Comparison of ENCODE assay signal across 10 mouse cellular contexts in genomic region chr10:25427523-25427922, GRCm38 (mm10).
DNase-seq lines count a peak whose midpoint lies in the region; ATAC-seq lines count a peak whose summit lies in the region.
"Had no signal": no experiment of that assay in that cellular context is flagged by ENCODE, and none has a peak within 500 bp of the region (broad histone marks: within the 10 kb centered on the region; RNA-seq: fewer than 3 reads in every experiment).

No protein-coding gene starts in this region.

- DNase-seq in heart, postnatal 36 days = no peak
- peak; percentile 84 for DNase-seq in ZHBTc4 (ENCODE audit: low read depth, low spot score)
- peak; percentile 71 for DNase-seq in lung, postnatal 10 days
- no peak for DNase-seq in spleen, adult 12 weeks (ENCODE audit: low spot score)
- no peak for DNase-seq in layer of hippocampus, adult 18-20 months (ENCODE audit: low spot score in 2 of 2)
- no peak for DNase-seq in hindbrain, embryonic 11.5 days (ENCODE audit: low spot score)

- no peaks in the 10 kb centered on the region for H3K9me3 ChIP-seq in heart, embryonic 11.5 days (replicated peaks; ENCODE audit: control insufficient read depth, low read length)
- H3K9me3 ChIP-seq in intestine, embryonic 15.5 days = no peaks in the 10 kb centered on the region
- H3K9me3 ChIP-seq in hindbrain, embryonic 11.5 days (ENCODE audit: control insufficient read depth, low read length) = no peaks in the 10 kb centered on the region

- no peaks in the 10 kb centered on the region for H3K36me3 ChIP-seq in heart, embryonic 11.5 days (ENCODE audit: control insufficient read depth, insufficient read depth, low read length)
- H3K36me3 ChIP-seq in intestine, embryonic 15.5 days = no peaks in the 10 kb centered on the region
- no peaks in the 10 kb centered on the region for H3K36me3 ChIP-seq in hindbrain, embryonic 11.5 days (ENCODE audit: control insufficient read depth, insufficient read depth, low read length)

- peaks cover 46% of the 10 kb centered on the region for H3K4me1 ChIP-seq in heart, embryonic 11.5 days (ENCODE audit: control insufficient read depth, insufficient read depth, low read length)
- H3K4me1 ChIP-seq in intestine, embryonic 15.5 days (replicated peaks) = peaks cover 40% of the 10 kb centered on the region
- no peaks in the 10 kb centered on the region for H3K4me1 ChIP-seq in hindbrain, embryonic 11.5 days (replicated peaks; ENCODE audit: control insufficient read depth, insufficient read depth, low read length)

- intact Hi-C loops in heart, postnatal 36 days (cut with DNase I) = no loop called here

- peak overlapping the region; percentile 90 for H3K27ac ChIP-seq in heart, embryonic 11.5 days (ENCODE audit: low read depth, low read length)
- peak overlapping the region; percentile 78 for H3K27ac ChIP-seq in intestine, embryonic 15.5 days
- no peak overlapping the region for H3K27ac ChIP-seq in hindbrain, embryonic 11.5 days (ENCODE audit: low read depth, low read length)
- H3K27ac ChIP-seq: liver, embryonic 14.5 days had no signal

- H3K9ac ChIP-seq in heart, embryonic 11.5 days (ENCODE audit: low read depth, low read length) = peak overlapping the region; percentile 1
- H3K9ac ChIP-seq in intestine, embryonic 15.5 days = no peak overlapping the region
- no peak overlapping the region for H3K9ac ChIP-seq in hindbrain, embryonic 11.5 days (ENCODE audit: low read depth, low read length)
- H3K9ac ChIP-seq: liver, embryonic 14.5 days had no signal

- H3K4me2 ChIP-seq in heart, embryonic 11.5 days = peak overlapping the region; percentile 54
- peak overlapping the region; percentile 33; the same call in 1 of the 2 replicates for H3K4me2 ChIP-seq in intestine, embryonic 15.5 days (replicated peaks)
- H3K4me2 ChIP-seq in hindbrain, embryonic 11.5 days (replicated peaks; ENCODE audit: low read depth, low read length) = no peak overlapping the region

- H3K27me3 ChIP-seq in heart, embryonic 11.5 days (ENCODE audit: control insufficient read depth, insufficient read depth, low read length) = no peaks in the 10 kb centered on the region
- H3K27me3 ChIP-seq in intestine, embryonic 15.5 days (replicated peaks) = no peaks in the 10 kb centered on the region
- H3K27me3 ChIP-seq in hindbrain, embryonic 11.5 days (ENCODE audit: control insufficient read depth, insufficient read depth, low read length) = no peaks in the 10 kb centered on the region

- no peak overlapping the region for H3K4me3 ChIP-seq in heart, embryonic 11.5 days (ENCODE audit: low read depth, low read length)
- no peak overlapping the region for H3K4me3 ChIP-seq in intestine, embryonic 15.5 days (replicated peaks)
- no peak overlapping the region for H3K4me3 ChIP-seq in hindbrain, embryonic 11.5 days (ENCODE audit: low read depth, low read length)

- ATAC-seq in heart, embryonic 11.5 days (replicated peaks; ENCODE audit: insufficient number of reproducible peaks, low FRiP score, low TSS enrichment) = peak; percentile 56; the same call in 1 of the 2 replicates
- peak; percentile 80 for ATAC-seq in intestine, embryonic 15.5 days
- ATAC-seq in hindbrain, embryonic 11.5 days (ENCODE audit: low FRiP score) = no peak
- ATAC-seq: CD4-positive, CD25-positive, alpha-beta regulatory T cell, adult 4 months had no signal

- 4% methylated on average over 7 of the region's 7 CpGs for WGBS in heart, embryonic 11.5 days (ENCODE audit: insufficient replicate concordance)
- WGBS in intestine, embryonic 15.5 days = 23% methylated on average over 7 of the region's 7 CpGs
- 53% methylated on average over 7 of the region's 7 CpGs for WGBS in hindbrain, embryonic 11.5 days

Comparison
In these comparisons a context has a peak if more than half of its experiments do, and no peak if none do; other contexts are left out.
1. DNase-seq: peak in ZHBTc4 (single experiment) and lung, postnatal 10 days (single experiment); none in heart, postnatal 36 days (0 of 2), spleen, adult 12 weeks (single experiment), layer of hippocampus, adult 18-20 months (0 of 2) and hindbrain, embryonic 11.5 days (single experiment).